Mouse (Mus musculus) splenic B cell, adult 2 months (primary cell): Measurements from ENCODE around the gene Zbtb43.

Experiments used
- DNase-seq: peaks from one replicate; pipeline ENCODE4 v3.0.0-alpha.2; 2011; ENCODE audit warnings: low read depth, low spot score
- H3K27me3 ChIP-seq: 2 replicates; pipeline ENCODE4 v1.6.1; 2012; ENCODE audit warnings: mild to moderate bottlenecking, low read length, moderate library complexity, mixed read lengths; ENCODE audit not compliant: control insufficient read depth, poor library complexity, insufficient read depth, severe bottlenecking
- H3K36me3 ChIP-seq: 2 replicates; pipeline ENCODE4 v1.6.1; 2012; ENCODE audit warnings: mild to moderate bottlenecking, low read length, moderate library complexity, mixed read lengths; ENCODE audit not compliant: control insufficient read depth, poor library complexity, insufficient read depth, severe bottlenecking

The Zbtb43 gene

GRCm38 (mm10) chr2:33426640-33427398 is 41.5 kb downstream of the Zbtb43 start:
- no peak for DNase-seq
- Histone ChIP-seq H3K36me3 (peaks cover 5% of the 10 kb centered on the region; the same call in 1 of the 2 replicates), H3K27me3 (no peaks in the 10 kb centered on the region)

- Histone ChIP-seq H3K27me3 (no peaks in the 10 kb centered on the region), H3K36me3 (peaks cover 2% of the 10 kb centered on the region; the same call in 1 of the 2 replicates)
- DNase-seq, result no peak
Measured at GRCm38 (mm10) chr2:33417454-33417853, 50.9 kb downstream of the Zbtb43 start.

GRCm38 (mm10) chr2:33414019-33414418 is 54.3 kb downstream of the Zbtb43 start:
- no peak for DNase-seq
- Histone ChIP-seq H3K36me3 (no peaks in the 10 kb centered on the region), H3K27me3 (no peaks in the 10 kb centered on the region)

DNA sequence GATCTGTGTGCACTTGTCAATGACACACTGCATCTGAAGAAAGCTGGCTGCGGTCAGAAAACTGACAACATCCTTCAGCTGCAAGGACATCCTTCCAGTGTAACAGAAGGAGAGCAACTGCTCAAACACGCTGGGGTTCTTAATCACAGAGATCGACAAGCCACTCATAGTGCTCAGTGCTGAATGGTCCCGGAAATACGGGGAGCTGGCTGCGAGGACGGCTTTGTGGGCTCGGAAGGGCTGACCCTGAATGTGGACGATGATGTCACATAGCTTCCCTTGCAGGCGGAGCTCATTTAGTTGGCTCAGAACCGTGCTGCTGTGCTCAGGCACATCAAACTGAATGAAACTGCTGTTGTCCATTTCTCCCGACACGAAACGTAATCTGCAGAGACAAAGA is 56.2 kb downstream of the Zbtb43 start:
- Histone ChIP-seq H3K36me3 (no peaks in the 10 kb centered on the region), H3K27me3 (no peaks in the 10 kb centered on the region)
- no peak for DNase-seq

GRCm38 (mm10) chr2:33403511-33404003 is 64.8 kb downstream of the Zbtb43 start:
- Histone ChIP-seq H3K27me3 (no peaks in the 10 kb centered on the region), H3K36me3 (no peaks in the 10 kb centered on the region)
- no peak for DNase-seq

- H3K36me3 ChIP-seq, result no peaks in the 10 kb centered on the region
- DNase-seq, result no peak
Measured at GRCm38 (mm10) chr2:33402638-33403037, 65.7 kb downstream of the Zbtb43 start.

GRCm38 (mm10) chr2:33402236-33402635 is 66.1 kb downstream of the Zbtb43 start:
- peak; percentile 56 for DNase-seq
- H3K36me3 ChIP-seq, result no peaks in the 10 kb centered on the region
- no peaks in the 10 kb centered on the region for H3K27me3 ChIP-seq

More at GRCm38 (mm10) chr2:33402638-33403037, 65.7 kb downstream of the Zbtb43 start:
- no peaks in the 10 kb centered on the region for H3K27me3 ChIP-seq

- no peak for DNase-seq
- H3K27me3 ChIP-seq, result no peaks in the 10 kb centered on the region
- no peaks in the 10 kb centered on the region for H3K36me3 ChIP-seq
Measured at GRCm38 (mm10) chr2:33401217-33401616, 67.1 kb downstream of the Zbtb43 start.

- Histone ChIP-seq H3K36me3 (no peaks in the 10 kb centered on the region), H3K27me3 (no peaks in the 10 kb centered on the region)
- no peak for DNase-seq
Measured at GRCm38 (mm10) chr2:33400541-33400940, 67.8 kb downstream of the Zbtb43 start.
